Mouse (Mus musculus) heart, embryonic 16.5 days (tissue): Measurements from ENCODE around the gene Dock8. TPM values are rescaled to one million over a fixed set of nuclear protein-coding genes. Genes with fewer than 3 reads are reported as not detected.

Experiments used
- ATAC-seq: fragments of 200-750 bp; cut with Nextera tagmentation; replicated peaks from 2 replicates; pipeline ENCODE4 v1.8.0; 2017; ENCODE audit warnings: moderate number of reproducible peaks; ENCODE audit not compliant: insufficient read depth, low FRiP score; ENCODE audit errors: extremely low read depth
- H3K27ac ChIP-seq: fragments of 300-500 bp; sonication (generic); 2 replicates; pipeline ENCODE4 v1.5.1; 2014; ENCODE audit warnings: mild to moderate bottlenecking, low read length, control low read depth, moderate library complexity
- H3K27me3 ChIP-seq: fragments of 300-500 bp; sonication (generic); 2 replicates; pipeline ENCODE4 v1.6.1; 2014; ENCODE audit warnings: low read length, mixed read lengths; ENCODE audit not compliant: control insufficient read depth, insufficient read depth
- H3K36me3 ChIP-seq: fragments of 300-500 bp; sonication (generic); 2 replicates; pipeline ENCODE4 v1.6.1; 2014; ENCODE audit not compliant: control insufficient read depth, insufficient read depth
- H3K4me1 ChIP-seq: fragments of 300-500 bp; sonication (generic); 2 replicates; pipeline ENCODE4 v1.6.1; 2014; ENCODE audit warnings: low read length, mixed read lengths; ENCODE audit not compliant: control insufficient read depth, insufficient read depth
- H3K4me2 ChIP-seq: fragments of 300-500 bp; sonication (generic); 2 replicates; pipeline ENCODE4 v1.6.1; 2014; ENCODE audit warnings: low read depth, mild to moderate bottlenecking, control low read depth, low read length
- H3K4me3 ChIP-seq: fragments of 300-500 bp; sonication (generic); 2 replicates; pipeline ENCODE4 v1.5.1; 2014; ENCODE audit warnings: mild to moderate bottlenecking, control low read depth, low read length
- H3K9ac ChIP-seq: fragments of 300-500 bp; sonication (generic); 2 replicates; pipeline ENCODE4 v1.6.1; 2014; ENCODE audit warnings: low read length, control low read depth
- H3K9me3 ChIP-seq: fragments of 300-500 bp; sonication (generic); replicated peaks from 2 replicates; pipeline ENCODE4 v1.6.1; 2016; ENCODE audit warnings: low read length; ENCODE audit not compliant: control insufficient read depth
- WGBS: fragments of 180-500 bp; shearing (Covaris S2); extraction: QIAGEN DNeasy Blood & Tissue Kit; methylation state at CpG from one replicate; pipeline ENCODE4 v1.1.7; 2014; 5-methylcytosine and 5-hydroxymethylcytosine counted together
- polyA plus RNA-seq: library from polyadenylated mRNA; unstranded; fragments of >200 nt; fragmentation: Nextera tagmentation; extraction: Ambion mirVana; gene quantifications from 2 replicates; pipeline ENCODE4 v1.2.1, GENCODE M21; 2015

Gene Dock8
- polyA plus RNA-seq, 1 experiment from 2014 or later = 8.3 TPM

GRCm38 (mm10) chr19:25062188-25062856, 63.0 kb downstream of the Dock8 start:
- 86% methylated on average over 9 of the region's 9 CpGs for WGBS
- no peak overlapping the region for H3K4me2 ChIP-seq
- peaks cover 12% of the 10 kb centered on the region for H3K4me1 ChIP-seq
- no peak overlapping the region for H3K9ac ChIP-seq
- no peaks in the 10 kb centered on the region for H3K9me3 ChIP-seq
- no peak overlapping the region for H3K4me3 ChIP-seq
- H3K27ac ChIP-seq = no peak overlapping the region
- no peaks in the 10 kb centered on the region for H3K36me3 ChIP-seq
- no peaks in the 10 kb centered on the region for H3K27me3 ChIP-seq
- no peak for ATAC-seq

GRCm38 (mm10) chr19:25062857-25063240, 63.5 kb downstream of the Dock8 start:
- Histone ChIP-seq H3K9ac (no peak overlapping the region), H3K4me3 (no peak overlapping the region)
- no peak for ATAC-seq

GRCm38 (mm10) chr19:25066229-25066628, 66.9 kb downstream of the Dock8 start:
- ATAC-seq = no peak
- Histone ChIP-seq H3K4me1 (peaks cover 2% of the 10 kb centered on the region; the same call in 1 of the 2 replicates), H3K27me3 (no peaks in the 10 kb centered on the region), H3K9me3 (no peaks in the 10 kb centered on the region), H3K4me3 (no peak overlapping the region), H3K4me2 (no peak overlapping the region), H3K9ac (no peak overlapping the region), H3K36me3 (no peaks in the 10 kb centered on the region), H3K27ac (no peak overlapping the region)
- 73% methylated on average over 9 of the region's 9 CpGs for WGBS

More at GRCm38 (mm10) chr19:25062857-25063240, 63.5 kb downstream of the Dock8 start:
- Histone ChIP-seq H3K4me2 (no peak overlapping the region), H3K4me1 (peaks cover 12% of the 10 kb centered on the region), H3K9me3 (no peaks in the 10 kb centered on the region), H3K27ac (no peak overlapping the region), H3K27me3 (no peaks in the 10 kb centered on the region), H3K36me3 (no peaks in the 10 kb centered on the region)
- WGBS = 74% methylated on average over 2 of the region's 2 CpGs

- Histone ChIP-seq H3K27ac (no peak overlapping the region), H3K4me1 (0 out of 2 replicates have a peak, but pooled peaks cover 2% of the 10 kb centered on the region), H3K9me3 (no peaks in the 10 kb centered on the region), H3K4me3 (no peak overlapping the region), H3K27me3 (no peaks in the 10 kb centered on the region), H3K36me3 (no peaks in the 10 kb centered on the region), H3K4me2 (no peak overlapping the region), H3K9ac (no peak overlapping the region)
- no peak for ATAC-seq
- 40% methylated on average over 8 of the region's 8 CpGs for WGBS
These were observed 69.2 kb downstream of the Dock8 start for GRCm38 (mm10) chr19:25068518-25068917.

- Histone ChIP-seq H3K27ac (no peak overlapping the region), H3K4me1 (no peaks in the 10 kb centered on the region), H3K9me3 (no peaks in the 10 kb centered on the region), H3K36me3 (no peaks in the 10 kb centered on the region), H3K9ac (no peak overlapping the region), H3K4me2 (no peak overlapping the region), H3K27me3 (no peaks in the 10 kb centered on the region), H3K4me3 (no peak overlapping the region)
- WGBS = 88% methylated on average over 9 of the region's 9 CpGs
- no peak for ATAC-seq
These were observed 73.2 kb downstream of the Dock8 start for GRCm38 (mm10) chr19:25072521-25072920.

- no peaks in the 10 kb centered on the region for H3K4me1 ChIP-seq
- no peak overlapping the region for H3K27ac ChIP-seq
- WGBS = 71% methylated on average over 6 of the region's 6 CpGs
These were observed 75.4 kb downstream of the Dock8 start for GRCm38 (mm10) chr19:25074741-25075140.

GRCm38 (mm10) chr19:25077636-25078035, 78.3 kb downstream of the Dock8 start:
- Histone ChIP-seq H3K9ac (no peak overlapping the region), H3K27me3 (no peaks in the 10 kb centered on the region), H3K9me3 (no peaks in the 10 kb centered on the region), H3K4me1 (no peaks in the 10 kb centered on the region), H3K4me3 (no peak overlapping the region), H3K36me3 (no peaks in the 10 kb centered on the region), H3K4me2 (no peak overlapping the region), H3K27ac (no peak overlapping the region)
- WGBS = 71% methylated on average over 7 of the region's 7 CpGs
- no peak for ATAC-seq

More at GRCm38 (mm10) chr19:25074741-25075140, 75.4 kb downstream of the Dock8 start:
- no peak overlapping the region for H3K4me3 ChIP-seq
- no peaks in the 10 kb centered on the region for H3K36me3 ChIP-seq
- no peaks in the 10 kb centered on the region for H3K27me3 ChIP-seq
- H3K9me3 ChIP-seq = no peaks in the 10 kb centered on the region
- no peak for ATAC-seq
- no peak overlapping the region for H3K4me2 ChIP-seq
- H3K9ac ChIP-seq = no peak overlapping the region

- Histone ChIP-seq H3K4me3 (no peak overlapping the region), H3K36me3 (no peaks in the 10 kb centered on the region), H3K9ac (no peak overlapping the region), H3K27ac (no peak overlapping the region), H3K4me1 (no peaks in the 10 kb centered on the region), H3K27me3 (no peaks in the 10 kb centered on the region), H3K9me3 (no peaks in the 10 kb centered on the region), H3K4me2 (no peak overlapping the region)
- no peak for ATAC-seq
- 76% methylated on average over 8 of the region's 8 CpGs for WGBS
These were observed 78.8 kb downstream of the Dock8 start for GRCm38 (mm10) chr19:25078130-25078529.

- Histone ChIP-seq H3K27ac (no peak overlapping the region), H3K9me3 (no peaks in the 10 kb centered on the region), H3K4me1 (no peaks in the 10 kb centered on the region), H3K9ac (no peak overlapping the region), H3K36me3 (no peaks in the 10 kb centered on the region), H3K4me3 (no peak overlapping the region), H3K4me2 (no peak overlapping the region), H3K27me3 (no peaks in the 10 kb centered on the region)
- WGBS = 82% methylated on average over 5 of the region's 5 CpGs
- no peak for ATAC-seq
These were observed 80.8 kb downstream of the Dock8 start for GRCm38 (mm10) chr19:25080166-25080565.
